Mouse (Mus musculus) lung, postnatal 36 days (tissue): Measurements from ENCODE around the gene Eif1ad.
"Not testable (repeated sequence)": the region's sequence is repeated elsewhere in the genome, so short reads cannot be mapped to it uniquely, and the experiment has no call there.

Experiments used
- DNase-seq: peaks from one replicate; pipeline ENCODE4 v3.0.0; 2022; ENCODE audit warnings: mixed read lengths

The Eif1ad gene

GRCm38 (mm10) chr19:5366175-5367052 lies at the start of gene Eif1ad:
Eif1ad (plus strand) TSS chr19:5366741.
- peak; percentile 97 for DNase-seq

- DNase-seq, result peak; percentile 31
These were observed 42.7 kb upstream of the Eif1ad start for GRCm38 (mm10) chr19:5323801-5324200.

DNA sequence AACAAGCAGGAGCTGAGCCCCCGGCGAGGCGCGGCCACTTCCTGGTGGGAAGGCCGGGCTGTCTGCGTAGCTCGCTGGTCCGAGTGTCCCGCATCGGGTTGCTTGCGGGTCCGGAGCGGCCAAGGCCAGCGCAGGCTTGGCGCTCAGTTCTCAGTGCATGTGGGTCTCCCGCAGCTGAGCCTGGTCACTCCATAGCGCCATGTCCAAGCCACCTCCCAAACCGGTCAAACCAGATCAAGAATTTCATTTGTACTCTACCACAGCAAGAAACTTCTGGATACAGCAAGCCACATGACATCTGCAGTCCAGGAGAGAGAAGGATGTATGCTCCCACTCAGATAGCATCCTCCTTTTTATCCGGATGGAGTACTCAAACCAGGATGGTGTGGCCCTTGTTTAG lies 38.6 kb upstream of the Eif1ad start:
- DNase-seq, result peak; percentile 46

GRCm38 (mm10) chr19:5334741-5335140 lies 31.8 kb upstream of the Eif1ad start:
- DNase-seq, result no peak

GRCm38 (mm10) chr19:5335441-5335840 lies 31.1 kb upstream of the Eif1ad start, which contains the start of gene Catsper1:
Catsper1 (plus strand) TSS chr19:5335741.
- DNase-seq, result no peak

- peak; percentile 91 for DNase-seq
These were observed 28.6 kb upstream of the Eif1ad start for GRCm38 (mm10) chr19:5337975-5338374.

DNA sequence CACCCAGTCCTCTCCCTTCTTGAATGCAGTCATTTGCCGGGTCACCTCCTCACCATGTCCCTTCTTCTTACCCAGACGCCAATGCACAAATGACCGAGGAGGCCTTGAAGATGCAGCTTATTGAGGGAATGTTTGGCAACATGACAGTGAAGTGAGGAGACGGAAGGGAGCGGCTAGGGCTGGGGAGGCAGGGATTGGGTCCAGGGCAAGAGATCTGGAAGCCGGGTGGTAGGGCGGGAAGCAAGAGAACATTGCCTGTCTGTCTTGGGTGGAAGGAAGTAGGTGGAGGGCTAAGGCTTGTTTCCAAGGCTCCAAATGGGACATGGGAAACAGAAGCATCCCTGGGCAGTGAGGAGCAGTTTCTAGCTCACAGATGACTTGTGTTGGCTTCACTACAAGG lies 25.2 kb upstream of the Eif1ad start:
- peak; percentile 14 for DNase-seq

DNA sequence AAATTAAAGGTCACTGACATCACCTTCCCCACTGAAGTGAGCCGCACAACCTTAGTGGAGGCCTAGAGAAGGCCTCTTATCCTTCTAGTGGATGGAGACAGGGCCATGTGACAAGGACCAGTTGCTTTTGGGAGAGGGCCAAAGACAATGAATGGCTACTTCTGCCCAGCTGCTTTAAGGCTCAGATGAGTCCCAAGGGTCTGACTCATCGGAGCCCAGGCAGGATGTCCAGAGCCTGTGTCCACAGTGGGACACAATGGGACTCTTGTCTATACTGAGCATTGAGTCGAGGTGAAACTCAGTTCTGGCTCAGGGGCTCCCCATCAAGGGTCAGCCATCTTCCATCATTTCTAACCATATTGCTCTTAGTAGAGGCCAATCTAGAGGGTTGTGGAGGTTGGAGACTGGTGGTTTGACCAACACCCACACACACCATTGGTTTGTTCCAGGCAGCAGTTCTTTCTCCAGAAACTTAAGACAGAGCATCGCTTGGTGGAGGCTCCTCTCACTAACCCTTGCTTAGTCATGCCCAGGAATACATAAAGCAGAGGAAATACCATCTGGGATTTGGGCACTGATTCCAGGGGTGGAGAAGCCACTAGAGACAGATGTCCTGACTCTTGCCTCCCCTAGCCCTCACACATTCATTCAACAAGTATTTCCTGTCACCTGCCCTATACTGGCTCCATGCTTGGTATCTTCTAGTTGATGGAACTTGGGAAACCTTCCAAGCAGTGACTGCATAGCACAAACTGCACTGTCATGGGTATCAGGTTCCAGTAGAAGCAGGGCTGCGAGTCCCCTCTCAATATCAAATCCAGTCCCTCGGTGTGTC lies 21.0 kb upstream of the Eif1ad start:
- DNase-seq, result no peak

GRCm38 (mm10) chr19:5348064-5348463 lies 18.5 kb upstream of the Eif1ad start:
- no peak for DNase-seq

DNA sequence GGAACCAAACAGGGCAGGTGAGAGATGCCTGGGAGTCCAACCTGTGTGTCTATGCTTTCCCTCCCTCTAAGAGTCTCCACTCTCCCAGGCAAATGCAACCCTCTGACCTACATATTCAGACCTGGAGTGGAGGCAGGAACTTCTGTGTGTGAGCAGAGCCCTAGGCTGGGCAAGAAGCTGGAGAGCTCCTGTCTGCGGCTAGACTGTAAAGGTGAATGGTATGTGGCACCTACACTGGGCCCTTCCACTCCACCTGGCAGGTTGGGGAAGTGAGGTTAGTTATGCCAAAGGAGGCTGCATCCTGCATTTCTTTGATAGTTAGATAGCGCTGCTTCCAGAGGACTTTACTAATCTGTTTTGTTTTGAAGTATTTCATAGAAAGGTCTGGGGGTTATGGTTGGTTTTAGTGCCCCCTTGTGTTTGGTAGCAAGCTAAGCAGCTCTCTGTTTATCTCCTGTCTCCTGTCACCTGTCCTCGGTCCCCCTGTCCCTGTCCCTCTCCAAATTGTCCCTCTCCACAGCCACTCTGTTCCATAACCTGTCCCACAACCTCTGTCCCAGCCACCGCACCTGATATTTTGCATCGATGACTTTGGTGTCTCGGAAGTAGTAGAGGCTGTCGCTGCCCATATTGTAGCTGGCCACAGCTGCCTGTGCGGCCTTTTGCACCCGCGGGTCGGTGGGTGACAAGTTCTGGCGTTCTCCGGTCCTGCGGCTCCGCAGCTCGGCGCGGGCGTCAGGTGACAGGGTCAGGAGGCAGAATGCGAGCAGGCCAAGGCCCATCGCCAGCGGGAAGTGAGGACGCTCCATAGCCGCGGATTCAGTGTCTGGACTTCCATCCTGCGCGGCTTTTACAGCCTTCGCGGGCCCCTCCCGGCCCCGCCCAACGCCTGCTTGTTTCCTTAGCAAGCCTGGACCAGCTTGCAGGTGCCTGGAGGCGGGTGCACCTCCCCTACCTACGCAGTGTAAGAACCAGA lies 17.7 kb upstream of the Eif1ad start:
- no peak for DNase-seq

GRCm38 (mm10) chr19:5349502-5349873 lies 17.1 kb upstream of the Eif1ad start, which contains the start of gene Cst6:
Cst6 (minus strand) TSS chr19:5349574.
- not testable (repeated sequence) for DNase-seq

DNA sequence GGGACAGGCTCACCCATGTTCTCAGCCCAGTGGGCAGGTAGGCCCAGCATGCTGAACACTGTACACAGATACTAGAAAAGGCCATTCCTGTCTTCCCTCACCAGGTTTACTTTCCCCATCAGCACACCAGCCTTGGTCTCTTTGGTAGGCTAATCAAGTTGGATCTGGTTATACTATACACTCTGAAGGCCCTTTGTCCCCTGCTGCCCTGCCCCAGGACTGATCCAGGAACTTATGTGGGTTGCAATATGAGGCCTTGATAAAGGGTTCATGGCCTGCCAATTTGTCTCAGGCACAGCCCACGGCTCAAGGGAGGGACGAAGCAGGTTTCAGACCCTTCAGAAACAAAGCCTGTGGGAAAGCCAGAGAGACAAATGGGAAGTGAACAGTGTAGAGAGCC lies 12.9 kb upstream of the Eif1ad start:
- DNase-seq, result no peak

GRCm38 (mm10) chr19:5356080-5356479 lies 10.5 kb upstream of the Eif1ad start:
- DNase-seq, result no peak

DNA sequence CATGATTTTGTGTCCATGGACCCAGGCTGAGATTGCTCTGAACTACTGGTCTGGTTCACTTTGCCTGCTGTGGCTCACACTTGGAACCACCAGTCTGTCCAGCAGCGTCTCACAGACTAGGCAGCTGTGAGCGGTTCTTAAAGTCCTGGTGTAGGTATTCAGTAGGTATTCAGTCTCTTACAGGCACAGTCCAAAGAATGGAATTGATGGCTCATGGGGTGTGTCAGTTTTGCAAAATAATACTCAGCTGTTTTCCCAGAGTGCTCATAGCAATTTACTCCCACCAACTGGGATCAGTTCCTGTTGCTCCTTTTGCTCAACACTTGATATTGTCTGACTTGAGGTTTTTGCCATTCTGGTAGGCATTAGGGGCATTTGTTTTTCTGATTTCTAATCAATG lies 4.4 kb upstream of the Eif1ad start:
- DNase-seq, result no peak

- no peak for DNase-seq
These were observed 2.4 kb upstream of the Eif1ad start for GRCm38 (mm10) chr19:5364124-5364523.

DNA sequence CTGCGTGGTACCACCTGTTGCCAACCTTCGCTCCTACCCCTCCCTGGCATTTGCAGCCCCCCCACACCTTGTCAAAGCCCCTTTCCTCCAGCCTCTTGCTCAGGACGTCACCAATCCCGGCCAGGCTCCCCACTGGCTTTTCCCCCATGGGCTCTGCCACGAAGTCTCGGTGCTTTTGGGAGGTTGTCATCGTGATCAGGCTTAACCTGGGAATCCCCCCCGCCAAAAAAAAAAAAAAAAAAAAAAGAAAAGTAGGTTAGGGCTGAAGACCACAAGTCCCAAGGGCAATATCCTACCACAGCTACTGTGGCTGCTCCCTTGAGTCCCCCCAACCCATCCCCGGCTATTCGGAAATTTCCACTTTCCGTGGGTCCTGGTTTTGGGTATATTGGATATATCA lies 790 bp upstream of the Eif1ad start:
- DNase-seq, result no peak

- DNase-seq, result no peak
These were observed 465 bp downstream of the Eif1ad start, which contains the start of gene Banf1 for GRCm38 (mm10) chr19:5367053-5367359. Banf1 (minus strand) TSS chr19:5367168.

DNA sequence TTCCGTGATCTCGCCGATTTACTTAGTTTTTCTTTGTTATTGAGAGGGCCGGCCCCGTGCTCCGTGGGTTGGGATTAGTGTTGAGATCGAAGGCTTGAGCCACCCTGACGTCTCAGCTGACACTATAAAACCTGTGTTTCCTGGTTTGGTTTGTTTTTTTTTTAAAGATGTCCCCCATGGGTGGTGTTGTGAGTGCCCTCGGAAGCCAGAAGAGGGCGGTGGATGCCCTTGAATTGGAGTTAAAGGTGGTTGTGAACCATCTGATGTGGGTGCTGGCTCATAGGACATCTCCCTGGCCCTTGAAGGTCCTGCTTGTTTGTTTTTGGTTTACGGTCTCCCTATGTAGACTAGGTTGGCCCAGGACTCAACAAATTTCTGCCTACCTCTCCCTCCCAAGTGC lies 914 bp downstream of the Eif1ad start:
- no peak for DNase-seq

GRCm38 (mm10) chr19:5370932-5371331 lies 4.4 kb downstream of the Eif1ad start:
- no peak for DNase-seq

- DNase-seq, result no peak
These were observed 6.2 kb downstream of the Eif1ad start for GRCm38 (mm10) chr19:5372724-5373123.

- no peak for DNase-seq
These were observed 7.6 kb downstream of the Eif1ad start for GRCm38 (mm10) chr19:5374177-5374576.

GRCm38 (mm10) chr19:5374748-5375147 lies 8.2 kb downstream of the Eif1ad start:
- DNase-seq, result no peak

- DNase-seq, result no peak
These were observed 10.9 kb downstream of the Eif1ad start for GRCm38 (mm10) chr19:5377446-5377845.
